Mouse (Mus musculus) forebrain, postnatal 0 days (tissue): ENCODE measurements around the gene Fam187b. TPM values are rescaled to one million over a fixed set of nuclear protein-coding genes. Genes with fewer than 3 reads are reported as not detected.

Experiments used
- ATAC-seq: fragments of 200-750 bp; cut with Nextera tagmentation; 2 replicates; pipeline ENCODE4 v1.8.0; 2017; ENCODE audit warnings: mild to moderate bottlenecking, moderate library complexity
- DNase-seq: peaks from one replicate; pipeline ENCODE4 v3.0.0-alpha.2; 2015
- H3K27ac ChIP-seq: fragments of 300-500 bp; sonication (generic); 2 replicates; pipeline ENCODE4 v1.5.1; 2014; ENCODE audit warnings: low read depth, mild to moderate bottlenecking, antibody characterized with exemption, low read length, moderate library complexity, mixed read lengths
- H3K27me3 ChIP-seq: fragments of 300-500 bp; sonication (generic); 2 replicates; pipeline ENCODE4 v1.6.1; 2014; ENCODE audit warnings: mild to moderate bottlenecking, low read length, mixed read lengths; ENCODE audit not compliant: insufficient read depth
- H3K36me3 ChIP-seq: fragments of 300-500 bp; sonication (generic); 2 replicates; pipeline ENCODE4 v1.6.1; 2014; ENCODE audit warnings: mild to moderate bottlenecking, moderate library complexity; ENCODE audit not compliant: insufficient read depth
- H3K4me1 ChIP-seq: fragments of 300-500 bp; sonication (generic); 2 replicates; pipeline ENCODE4 v1.6.1; 2014; ENCODE audit warnings: antibody characterized with exemption; ENCODE audit not compliant: insufficient read depth
- H3K4me2 ChIP-seq: fragments of 300-500 bp; sonication (generic); 2 replicates; pipeline ENCODE4 v1.6.1; 2014; ENCODE audit warnings: low read depth, mild to moderate bottlenecking, moderate library complexity
- H3K4me3 ChIP-seq: fragments of 300-500 bp; sonication (generic); 2 replicates; pipeline ENCODE4 v1.5.1; 2014; ENCODE audit warnings: low read depth, low read length, mixed read lengths
- H3K9ac ChIP-seq: fragments of 300-500 bp; sonication (generic); 2 replicates; pipeline ENCODE4 v1.6.1; 2014; ENCODE audit warnings: mild to moderate bottlenecking
- H3K9me3 ChIP-seq: fragments of 300-500 bp; sonication (generic); 2 replicates; pipeline ENCODE4 v1.6.1; 2016; ENCODE audit warnings: low read length
- CTCF ChIP-seq: sonication (generic); IDR thresholded peaks from 2 replicates; pipeline ENCODE4 v1.5.1; 2016; ENCODE audit warnings: antibody characterized with exemption, control low read depth, low read depth
- WGBS: fragments of 180-500 bp; shearing (Covaris S2); extraction: QIAGEN DNeasy Blood & Tissue Kit; methylation state at CpG from one replicate; pipeline ENCODE4 v1.1.7; 2014; 5-methylcytosine and 5-hydroxymethylcytosine counted together
- polyA plus RNA-seq: library from polyadenylated mRNA; unstranded; fragments of >200 nt; fragmentation: Nextera tagmentation; extraction: Ambion mirVana; gene quantifications from 2 replicates; pipeline ENCODE4 v1.2.1, GENCODE M21; 2015
- total RNA-seq: library from RNA; depleted of rRNA; stranded (reverse); fragments of >200 nt; gene quantifications from 2 replicates; pipeline ENCODE4 v1.2.3, GENCODE M21; 2014

Fam187b gene
- total and polyA plus RNA-seq, 2 experiments from 2014 or later = 0.48 to 0.50 TPM

DNA sequence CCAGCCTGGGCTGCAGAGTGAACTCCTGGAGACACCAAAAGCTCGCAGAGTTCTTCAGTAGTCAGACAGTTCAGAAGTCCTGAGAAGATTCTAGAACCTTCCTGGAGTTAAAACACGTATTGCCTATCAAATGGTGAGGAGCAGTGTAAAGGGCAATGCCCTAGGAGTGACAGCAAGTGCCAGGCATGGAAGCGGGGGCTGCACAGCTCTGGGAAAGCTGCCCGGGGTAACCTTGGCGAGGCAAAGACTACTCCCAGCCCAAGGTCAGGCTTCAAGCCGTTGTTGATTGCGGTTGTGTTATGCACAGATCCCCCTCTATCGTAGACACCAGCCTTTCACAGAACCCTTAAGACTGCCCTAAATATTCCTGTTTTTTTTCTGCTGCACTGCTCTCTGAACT lies 5.0 kb upstream of the Fam187b start:
- Histone ChIP-seq H3K4me3 (no peak overlapping the region), H3K36me3 (no peaks in the 10 kb centered on the region), H3K9me3 (no peaks in the 10 kb centered on the region), H3K4me1 (no peaks in the 10 kb centered on the region), H3K27ac (no peak overlapping the region), H3K27me3 (peaks cover 11% of the 10 kb centered on the region; the same call in 1 of the 2 replicates), H3K4me2 (no peak overlapping the region), H3K9ac (no peak overlapping the region)
- 91% methylated on average over 8 of the region's 8 CpGs for WGBS
- ATAC-seq (no peak), DNase-seq (no peak)
- no peak for TF ChIP-seq CTCF

DNA sequence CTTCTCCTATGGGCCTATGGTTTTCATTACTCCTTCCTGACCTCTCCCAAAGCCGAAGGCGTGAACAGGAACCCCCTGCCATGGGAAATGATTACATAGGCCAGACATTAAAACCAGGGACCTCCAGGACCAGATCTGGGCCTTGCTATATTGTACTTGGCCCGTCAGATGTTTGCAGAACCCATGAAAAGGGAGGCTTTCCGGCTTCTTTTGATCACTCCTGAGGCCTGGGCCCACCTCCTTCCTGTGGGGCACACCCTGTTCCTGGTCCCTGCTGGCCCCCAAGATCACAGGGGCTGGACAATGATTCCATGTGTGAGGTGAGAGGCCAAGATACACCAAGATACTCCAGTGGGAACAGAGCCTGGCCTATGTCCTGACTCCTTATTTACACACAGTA lies 4.4 kb upstream of the Fam187b start:
- Histone ChIP-seq H3K4me3 (no peak overlapping the region), H3K27me3 (peaks cover 11% of the 10 kb centered on the region; the same call in 1 of the 2 replicates), H3K9ac (no peak overlapping the region), H3K27ac (no peak overlapping the region), H3K36me3 (no peaks in the 10 kb centered on the region), H3K4me2 (no peak overlapping the region), H3K9me3 (no peaks in the 10 kb centered on the region), H3K4me1 (no peaks in the 10 kb centered on the region)
- ATAC-seq (no peak), DNase-seq (no peak)
- 88% methylated on average over 4 of the region's 4 CpGs for WGBS
- TF ChIP-seq CTCF = no peak

- DNase-seq = no peak
- TF ChIP-seq CTCF = no peak
Observed at GRCm38 (mm10) chr7:30971901-30972300, 1.7 kb upstream of the Fam187b start.

GRCm38 (mm10) chr7:30972426-30973250 lies 952 bp upstream of the Fam187b start:
- no peak for ATAC-seq
- Histone ChIP-seq H3K36me3 (no peaks in the 10 kb centered on the region), H3K9ac (peak overlapping the region; percentile 28; the same call in 1 of the 2 replicates), H3K4me3 (peak overlapping the region; percentile 27), H3K27ac (no peak overlapping the region), H3K9me3 (no peaks in the 10 kb centered on the region), H3K4me2 (peak overlapping the region; percentile 57), H3K27me3 (peaks cover 11% of the 10 kb centered on the region; the same call in 1 of the 2 replicates), H3K4me1 (no peaks in the 10 kb centered on the region)
- WGBS = 5% methylated on average over 41 of the region's 41 CpGs
- no peak for DNase-seq
- no peak for TF ChIP-seq CTCF

More at GRCm38 (mm10) chr7:30971901-30972300, 1.7 kb upstream of the Fam187b start:
- ATAC-seq = no peak
- no peak overlapping the region for H3K4me3 ChIP-seq
- no peak overlapping the region for H3K9ac ChIP-seq
- no peaks in the 10 kb centered on the region for H3K4me1 ChIP-seq
- peaks cover 11% of the 10 kb centered on the region; the same call in 1 of the 2 replicates for H3K27me3 ChIP-seq
- H3K9me3 ChIP-seq = no peaks in the 10 kb centered on the region
- 0 out of 2 replicates have a peak overlapping the region, but pooled peaks have one; percentile 57 for H3K4me2 ChIP-seq
- WGBS = 90% methylated on average over 15 of the region's 15 CpGs
- H3K27ac ChIP-seq = no peak overlapping the region
- H3K36me3 ChIP-seq = no peaks in the 10 kb centered on the region

- Histone ChIP-seq H3K9me3 (no peaks in the 10 kb centered on the region), H3K4me1 (no peaks in the 10 kb centered on the region), H3K27ac (no peak within 1 kb of the TSS), H3K4me2 (peak within 1 kb of the TSS; percentile 57), H3K36me3 (no peaks in the 10 kb centered on the region), H3K27me3 (peaks cover 11% of the 10 kb centered on the region; the same call in 1 of the 2 replicates), H3K9ac (peak within 1 kb of the TSS; percentile 28; the same call in 1 of the 2 replicates), H3K4me3 (peak within 1 kb of the TSS; percentile 27)
- no peak for TF ChIP-seq CTCF
- WGBS = 2% methylated on average over 19 of the region's 19 CpGs
- no peak for DNase-seq
- no peak for ATAC-seq
Observed at GRCm38 (mm10) chr7:30973251-30973500, 414 bp upstream of the Fam187b start, which contains the start of gene Lsr. Gene Lsr, minus strand, starts transcription at chr7:30973464.

- Histone ChIP-seq H3K36me3 (no peaks in the 10 kb centered on the region), H3K27me3 (no peaks in the 10 kb centered on the region), H3K9ac (no peak overlapping the region), H3K4me2 (no peak overlapping the region), H3K27ac (no peak overlapping the region), H3K4me3 (no peak overlapping the region), H3K4me1 (no peaks in the 10 kb centered on the region), H3K9me3 (no peaks in the 10 kb centered on the region)
- no peak for TF ChIP-seq CTCF
- WGBS = 96% methylated on average over 4 of the region's 4 CpGs
- DNase-seq (no peak), ATAC-seq (no peak)
Observed at GRCm38 (mm10) chr7:30981703-30982102, 8.1 kb downstream of the Fam187b start.

DNA sequence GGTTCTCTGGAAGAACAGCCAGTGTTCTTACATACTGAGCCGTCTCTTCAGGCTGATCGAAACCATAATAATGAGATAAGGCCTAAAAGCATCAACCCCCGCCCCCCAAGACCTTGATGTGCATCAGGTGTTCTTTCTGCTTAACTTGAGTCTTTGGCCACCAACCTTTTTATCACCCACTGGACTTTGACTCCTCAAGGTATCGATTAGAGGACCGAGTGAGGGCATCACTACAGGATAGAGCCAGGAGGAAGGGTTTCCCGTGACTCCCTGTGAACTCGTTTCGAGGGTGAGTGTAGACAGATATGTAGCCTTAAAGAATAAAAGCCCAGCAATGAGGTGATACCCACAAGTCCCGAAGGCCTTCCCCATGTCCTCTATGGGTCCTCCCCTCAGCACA lies 11.8 kb downstream of the Fam187b start:
- no peak for DNase-seq
- 87% methylated on average over 9 of the region's 9 CpGs for WGBS
- Histone ChIP-seq H3K4me3 (no peak overlapping the region), H3K36me3 (no peaks in the 10 kb centered on the region), H3K4me2 (no peak overlapping the region), H3K4me1 (no peaks in the 10 kb centered on the region), H3K9me3 (no peaks in the 10 kb centered on the region), H3K27me3 (no peaks in the 10 kb centered on the region), H3K9ac (no peak overlapping the region), H3K27ac (no peak overlapping the region)
- no peak for ATAC-seq
- no peak for TF ChIP-seq CTCF
